Mouse (Mus musculus) G1E (cell line): ENCODE measurements around the gene Cadm1.

Source experiments
- CTCF ChIP-seq: IDR thresholded peaks from 2 replicates; pipeline ENCODE4 v1.5.1; 2012; ENCODE audit warnings: low read depth, low read length, inconsistent platforms, mixed read lengths
- POLR2AphosphoS5 ChIP-seq: IDR thresholded peaks from 2 replicates; pipeline ENCODE4 v1.6.1; 2012; ENCODE audit warnings: low read depth, low read length, inconsistent platforms; ENCODE audit not compliant: insufficient replicate concordance
- TAL1 ChIP-seq: conservative IDR thresholded peaks from 2 replicates; pipeline ENCODE4 v1.6.1; 2012; ENCODE audit warnings: low read depth, low read length, inconsistent platforms, mixed read lengths

DNA sequence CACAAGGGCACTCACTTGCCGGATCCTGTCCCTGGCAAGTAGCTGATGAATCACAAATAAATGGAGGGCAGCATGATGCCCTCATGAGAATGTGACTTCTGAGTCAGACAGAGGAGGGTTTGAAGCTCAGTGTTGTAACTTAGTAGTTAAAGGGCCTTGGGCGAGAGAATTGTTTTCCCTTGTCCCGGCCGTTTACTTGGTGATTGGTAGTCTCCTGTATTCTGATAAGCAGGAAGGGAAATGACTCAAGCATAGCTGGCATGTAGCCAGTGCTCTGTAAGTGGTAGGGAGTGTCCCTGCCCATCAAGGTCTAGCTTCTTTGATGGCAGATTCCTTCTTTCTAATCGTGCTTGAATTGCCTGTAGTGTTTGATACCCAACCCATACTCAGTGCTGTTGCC lies 59.9 kb downstream of the Cadm1 start:
- TF ChIP-seq POLR2AphosphoS5 = no peak
- no peak for TF ChIP-seq CTCF
- TF ChIP-seq TAL1 = no peak
